Mouse (Mus musculus) cerebellum, adult 9-10 months (tissue): ENCODE results near the gene Jsrp1.

ENCODE experiments used
- DNase-seq: peaks from one replicate; pipeline ENCODE4 v3.0.0; 2022

Gene Jsrp1

GRCm38 (mm10) chr10:80813366-80813765 lies at the start of gene Jsrp1:
Gene Jsrp1, minus strand, starts transcription at chr10:80813498.
- no peak for DNase-seq

DNA sequence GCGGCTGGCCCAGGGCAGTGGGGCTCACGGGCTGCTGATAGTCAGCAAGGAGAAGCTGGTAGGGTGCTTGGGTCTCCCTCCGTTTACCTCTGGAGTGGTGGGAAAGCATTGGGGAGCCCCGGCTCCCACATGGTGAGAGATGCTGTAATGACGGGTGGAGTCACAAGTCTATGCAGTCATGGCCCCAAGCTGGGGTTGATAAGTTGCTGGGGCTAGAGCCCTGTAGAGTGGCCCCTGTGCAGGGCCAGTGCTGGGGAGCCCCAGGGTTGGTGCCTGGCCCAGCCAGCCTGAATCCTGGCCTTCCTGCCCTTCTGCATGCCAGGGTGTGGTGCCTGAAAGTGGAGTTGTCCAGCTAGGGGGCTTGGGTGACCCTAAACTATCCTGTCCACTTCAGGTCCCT lies 49.0 kb upstream of the Jsrp1 start:
- DNase-seq: no peak

DNA sequence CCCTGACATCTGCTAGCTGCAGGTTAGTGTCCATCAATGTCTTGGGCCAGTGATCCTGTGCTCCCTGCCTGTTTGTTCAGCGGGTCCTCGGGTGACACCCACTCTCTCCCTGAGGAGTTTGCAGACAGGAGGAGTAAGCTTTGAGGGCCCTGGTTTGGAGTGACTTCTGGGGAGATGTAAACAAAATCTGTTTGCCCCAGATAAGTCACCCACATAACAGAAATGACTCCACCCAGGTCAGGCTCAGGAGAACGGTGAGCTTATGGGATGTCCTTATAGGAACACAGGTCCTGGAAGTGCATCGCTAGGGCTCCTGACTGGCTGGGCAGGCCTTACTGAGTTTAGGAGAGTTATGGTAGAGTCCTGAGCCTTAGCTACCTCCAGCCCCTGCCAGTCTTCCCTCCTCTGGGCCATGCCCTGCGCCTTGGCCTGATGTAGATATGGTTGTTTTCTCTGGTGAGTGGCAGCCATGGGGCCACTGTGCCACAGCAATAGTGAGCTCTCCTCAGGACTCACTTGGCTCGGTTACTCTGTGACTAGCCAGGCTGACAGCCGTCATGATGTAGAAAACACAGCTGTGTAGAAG lies 45.1 kb upstream of the Jsrp1 start:
- no peak for DNase-seq

- no peak for DNase-seq
Measured at GRCm38 (mm10) chr10:80857848-80858247, 44.5 kb upstream of the Jsrp1 start.

DNA sequence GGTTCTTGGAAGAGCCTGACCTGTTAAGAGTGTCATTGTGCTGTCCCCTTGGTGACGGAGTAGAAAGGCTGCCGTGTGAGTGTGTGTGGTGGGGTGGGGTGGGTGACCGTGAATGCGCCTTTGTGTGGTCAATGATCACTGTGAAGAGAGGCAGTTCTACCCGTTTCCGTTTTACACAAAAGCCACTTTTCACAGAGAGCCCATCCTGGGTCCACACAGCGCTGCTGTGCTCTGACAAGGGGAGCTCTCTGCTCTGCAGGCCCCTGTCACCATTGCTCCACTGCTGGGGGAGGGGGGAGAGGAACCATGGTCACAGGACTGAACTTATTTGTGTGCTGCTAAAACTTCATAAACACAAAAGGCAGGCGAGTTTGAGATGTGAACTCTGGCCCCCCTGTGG lies 44.1 kb upstream of the Jsrp1 start:
- DNase-seq: no peak

DNA sequence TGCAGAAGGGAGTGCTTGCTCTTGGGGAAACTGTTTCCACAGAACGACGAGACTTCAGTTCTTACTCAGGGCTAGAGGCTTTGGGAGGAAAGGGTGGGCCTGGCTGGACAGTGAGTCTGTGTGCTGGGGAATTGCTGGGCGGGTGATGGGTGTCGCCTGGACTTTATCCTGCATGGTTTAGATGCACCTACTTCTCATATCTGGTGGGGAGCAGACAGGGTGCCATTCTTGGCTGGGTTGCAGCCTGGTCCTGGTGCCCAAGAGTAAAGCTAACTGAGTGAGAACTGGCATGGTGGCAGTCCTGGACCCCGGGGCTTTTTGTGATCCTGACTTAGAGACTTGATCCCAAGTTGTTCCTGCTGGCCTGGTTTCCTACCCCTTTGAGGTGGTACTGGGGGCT lies 43.6 kb upstream of the Jsrp1 start:
- no peak for DNase-seq

- no peak for DNase-seq
Measured at GRCm38 (mm10) chr10:80856267-80856666, 43.0 kb upstream of the Jsrp1 start.

- DNase-seq: no peak
Measured at GRCm38 (mm10) chr10:80855749-80856073, 42.4 kb upstream of the Jsrp1 start.

DNA sequence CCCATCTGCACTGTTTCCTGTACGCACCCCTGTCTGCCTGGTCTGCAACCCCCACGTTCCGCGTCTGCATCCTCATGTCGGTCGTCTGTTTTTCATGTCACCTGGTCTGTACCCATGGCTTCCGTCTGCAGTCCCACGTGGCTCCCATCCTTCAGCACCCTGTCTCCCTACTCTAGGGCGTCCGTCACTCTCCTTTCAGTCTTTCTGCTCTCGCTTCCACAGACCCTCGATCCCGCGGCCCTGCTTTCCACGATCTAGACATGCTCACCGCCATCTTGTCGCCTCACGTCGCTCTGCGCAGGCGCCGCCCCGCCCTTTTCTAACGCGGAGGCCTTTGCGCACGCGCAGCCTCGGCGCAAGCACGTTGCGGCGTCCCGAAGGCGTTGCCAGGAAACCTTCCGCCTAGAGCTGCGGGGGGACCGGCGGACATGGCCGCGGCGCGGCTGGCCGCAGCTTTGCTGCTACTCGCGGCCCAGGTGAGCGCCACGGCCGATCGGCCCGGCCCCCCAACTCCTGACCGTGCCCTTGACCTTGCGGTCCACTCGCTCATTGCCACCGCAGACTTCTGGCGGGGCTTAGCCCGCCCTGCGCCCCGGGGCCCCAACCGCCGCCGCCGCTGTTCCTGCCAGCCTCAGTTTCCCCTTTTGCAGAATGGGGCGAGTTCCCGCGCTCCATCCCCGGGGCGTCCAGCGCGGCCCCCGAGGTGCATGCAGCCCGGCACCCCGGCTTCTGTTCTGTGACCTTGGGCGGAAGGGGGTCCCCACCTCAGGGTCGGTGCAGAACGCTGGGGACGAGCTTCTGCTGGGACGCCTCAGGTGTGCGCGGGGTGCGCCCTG lies 41.8 kb upstream of the Jsrp1 start, which contains the start of the genes Lsm7 and Sppl2b:
Gene Lsm7, minus strand, starts transcription at position 297 of the 836 bp plus-strand sequence.
Gene Sppl2b, plus strand, starts transcription at position 363 of the 836 bp plus-strand sequence.
- peak; percentile 96 for DNase-seq

GRCm38 (mm10) chr10:80848571-80848970 lies 35.3 kb upstream of the Jsrp1 start:
- no peak for DNase-seq

DNA sequence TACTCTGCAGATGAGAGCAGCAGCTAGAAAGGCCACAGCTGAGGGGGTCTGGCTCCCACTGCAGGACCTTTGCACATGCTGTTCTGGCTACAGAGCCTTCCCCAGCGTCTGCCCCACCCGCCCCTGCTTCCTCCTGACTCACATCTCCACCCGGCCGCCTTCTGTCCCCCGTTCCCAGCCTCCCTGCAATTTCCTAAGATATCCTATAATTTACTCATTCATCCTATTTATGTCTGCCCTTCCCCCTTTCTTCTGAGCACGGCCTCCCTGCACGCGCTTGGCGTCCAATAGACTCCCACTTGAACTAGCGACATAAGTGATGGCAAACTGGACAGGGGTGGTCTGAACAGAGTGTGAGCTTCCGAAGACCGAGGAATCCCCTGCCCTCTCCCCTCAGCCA lies 32.4 kb upstream of the Jsrp1 start:
- no peak for DNase-seq

GRCm38 (mm10) chr10:80845055-80845693 lies 31.9 kb upstream of the Jsrp1 start:
- DNase-seq: no peak

DNA sequence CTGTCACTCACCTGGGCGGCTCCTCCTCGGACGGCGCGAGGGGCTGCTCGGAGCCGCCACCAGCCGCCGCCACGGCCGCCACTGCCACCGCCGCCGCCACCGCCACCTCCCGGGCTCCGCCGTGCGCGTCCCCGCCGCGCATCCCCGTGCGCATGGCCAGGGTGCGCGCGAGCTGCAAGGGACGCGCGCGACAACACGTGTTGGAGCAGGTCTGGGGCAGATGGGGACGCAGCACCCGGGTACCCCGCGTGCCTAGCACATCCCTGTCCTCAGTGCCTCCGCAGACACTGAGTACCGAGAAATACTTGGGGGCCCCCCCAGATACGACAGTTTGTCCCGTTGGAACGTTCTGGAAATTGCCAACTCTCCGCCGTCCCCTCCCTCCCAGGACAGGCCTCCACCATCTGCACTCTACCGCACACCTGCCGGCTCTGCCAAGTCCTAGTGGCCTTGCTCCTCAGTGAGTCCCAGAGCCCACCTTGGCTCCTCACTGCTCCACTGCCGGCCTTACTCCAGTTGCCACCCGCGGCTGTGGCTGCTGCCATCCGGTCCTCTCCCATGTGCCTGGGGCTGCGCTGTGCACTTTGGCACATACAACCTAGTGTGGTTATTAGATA lies 30.7 kb upstream of the Jsrp1 start, which contains the start of gene Lingo3:
Gene Lingo3, minus strand, starts transcription at position 109 of the 617 bp plus-strand sequence.
- peak; percentile 78 for DNase-seq

DNA sequence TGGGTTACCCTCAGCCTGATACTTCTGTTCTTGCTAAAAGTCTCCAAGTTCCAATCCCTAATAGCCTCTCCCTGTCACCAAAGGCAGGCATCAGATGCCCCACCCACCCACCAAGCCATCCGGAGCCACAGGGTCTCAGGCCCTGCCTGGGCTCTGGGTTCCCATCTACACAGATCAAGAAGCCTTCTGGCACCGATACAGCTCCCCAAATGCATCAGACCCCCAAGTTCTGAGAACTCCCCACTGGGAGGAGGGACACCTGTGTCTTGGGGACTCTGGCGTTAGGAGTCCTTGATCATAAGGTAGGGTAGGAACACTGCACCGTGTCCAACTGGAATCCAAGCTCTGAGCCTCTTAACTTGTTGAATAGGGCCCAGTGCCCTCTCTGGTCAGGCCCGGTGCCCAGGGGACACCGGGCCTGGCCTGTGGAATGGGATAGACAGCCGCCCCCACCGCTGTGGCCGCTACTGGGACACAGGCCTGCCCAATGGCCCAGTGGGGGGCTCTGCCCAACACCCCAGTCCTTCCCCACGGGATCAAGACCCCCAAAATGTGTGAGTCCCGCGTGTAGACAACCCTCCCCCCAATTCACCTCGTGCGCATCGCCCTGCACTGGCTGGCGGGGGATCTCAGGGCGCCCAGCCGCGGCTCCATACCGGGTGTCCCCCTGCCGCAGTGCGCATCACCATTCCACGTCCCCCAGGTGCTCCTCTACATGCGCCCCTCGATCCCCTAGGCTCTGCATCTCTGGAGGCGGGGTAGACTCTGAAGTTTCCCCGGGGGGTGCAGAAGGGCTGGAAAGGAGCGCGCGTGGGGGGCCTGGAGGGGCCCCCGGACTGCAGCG lies 30.0 kb upstream of the Jsrp1 start:
- DNase-seq: no peak

DNA sequence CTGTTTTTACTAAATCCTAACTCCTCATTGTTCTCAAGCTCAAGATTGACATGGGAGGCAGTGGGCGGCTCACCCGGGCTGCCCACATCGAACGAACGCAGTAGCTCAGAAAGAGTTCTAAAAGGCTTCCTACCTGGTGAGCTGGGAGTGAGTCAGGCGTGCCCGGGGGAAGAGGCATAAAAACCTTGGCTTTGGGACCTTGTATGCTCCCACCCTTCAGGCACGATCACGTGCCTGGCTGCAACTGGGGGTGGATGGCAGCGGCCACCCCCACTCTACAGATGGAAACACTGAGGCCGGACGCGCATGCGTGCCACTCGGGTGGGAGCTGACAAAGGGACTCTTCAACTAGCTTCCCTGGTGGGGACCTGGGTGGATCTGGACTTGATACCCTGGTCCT lies 29.0 kb upstream of the Jsrp1 start:
- DNase-seq: no peak

DNA sequence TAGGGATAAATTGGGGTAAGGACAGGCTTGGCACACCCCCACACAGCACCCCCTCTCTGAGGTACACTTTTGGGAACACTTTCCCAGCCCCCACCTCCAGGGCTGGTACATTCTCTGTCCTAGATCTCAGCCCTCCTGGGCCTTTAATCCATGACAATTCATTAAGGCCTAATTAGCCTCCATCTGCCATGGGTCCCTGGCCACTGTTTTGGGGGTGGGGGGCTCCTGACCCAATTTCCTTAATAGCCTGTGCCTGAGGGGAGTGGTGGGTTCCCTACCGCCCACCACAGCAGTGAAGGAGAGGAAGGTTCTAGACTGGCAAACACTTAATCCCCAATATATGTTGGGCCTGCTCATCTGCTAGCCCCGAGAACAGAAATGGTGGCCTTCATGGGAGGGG lies 28.4 kb upstream of the Jsrp1 start:
- DNase-seq: no peak

DNA sequence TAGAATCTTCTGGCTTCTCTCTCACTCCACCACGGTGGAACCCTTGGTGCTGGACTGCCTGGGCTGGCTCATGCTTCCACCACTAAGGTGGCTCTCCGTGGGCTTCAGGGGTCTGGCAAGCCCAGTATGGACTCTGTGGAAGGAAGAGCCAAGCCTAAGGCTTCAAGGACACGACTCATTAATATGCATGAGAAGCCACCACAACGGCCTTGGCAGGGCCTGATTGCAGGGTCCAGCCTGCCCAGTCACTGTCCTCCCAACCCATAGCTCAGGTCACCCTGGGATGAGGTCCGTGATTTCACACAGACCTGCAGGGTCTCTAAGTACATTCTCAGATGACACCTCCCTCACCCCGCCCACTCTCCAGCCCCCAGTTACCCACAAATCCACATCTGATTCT lies 26.6 kb upstream of the Jsrp1 start:
- no peak for DNase-seq

DNA sequence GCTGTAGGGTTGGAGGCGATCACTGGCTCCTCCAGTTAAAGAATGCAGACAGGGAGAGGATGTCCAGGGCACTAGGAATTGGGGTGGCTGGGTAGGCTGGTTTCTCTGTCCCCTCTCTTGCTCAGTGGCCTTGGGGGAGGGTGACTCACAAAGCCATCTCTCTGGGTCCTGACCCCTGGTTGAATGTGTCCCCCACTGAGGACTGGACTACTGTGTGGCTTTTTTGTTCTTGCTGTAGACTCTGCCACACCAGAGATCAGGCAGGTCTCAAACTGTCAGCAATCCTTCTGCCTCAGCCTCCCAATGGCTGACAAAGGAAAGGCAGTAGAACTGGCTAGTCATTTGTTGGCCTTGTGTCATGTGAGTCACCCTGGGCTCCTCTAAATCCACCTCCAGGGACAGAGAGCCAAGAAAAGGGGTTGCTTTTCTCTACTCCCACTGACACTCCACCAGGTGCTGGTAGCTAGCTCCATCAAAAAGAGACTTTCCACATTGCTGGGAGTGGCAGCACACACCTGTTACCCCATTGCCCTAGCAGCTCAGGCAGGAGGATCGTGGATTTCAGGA lies 25.1 kb upstream of the Jsrp1 start:
- DNase-seq: no peak

DNA sequence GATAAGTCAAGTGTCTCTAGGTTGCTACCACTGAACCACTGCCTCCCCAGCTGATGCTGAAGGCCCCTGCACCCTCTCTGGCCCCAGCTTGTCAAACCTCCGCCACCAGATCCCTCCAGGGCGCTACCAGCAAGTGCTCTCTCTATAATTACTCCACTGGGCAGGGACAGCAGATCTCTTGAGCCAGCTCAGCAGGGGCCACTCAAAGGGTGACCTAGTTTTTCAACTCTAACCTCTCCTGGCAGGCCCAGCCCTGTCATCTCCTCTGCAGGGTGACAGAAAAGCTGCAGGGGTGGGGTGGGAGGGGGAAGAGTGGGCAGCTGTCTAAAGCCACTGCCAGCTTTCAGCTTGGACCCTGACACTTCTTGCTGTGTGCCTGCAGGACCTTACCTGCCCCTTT lies 24.5 kb upstream of the Jsrp1 start:
- DNase-seq: peak; percentile 84

DNA sequence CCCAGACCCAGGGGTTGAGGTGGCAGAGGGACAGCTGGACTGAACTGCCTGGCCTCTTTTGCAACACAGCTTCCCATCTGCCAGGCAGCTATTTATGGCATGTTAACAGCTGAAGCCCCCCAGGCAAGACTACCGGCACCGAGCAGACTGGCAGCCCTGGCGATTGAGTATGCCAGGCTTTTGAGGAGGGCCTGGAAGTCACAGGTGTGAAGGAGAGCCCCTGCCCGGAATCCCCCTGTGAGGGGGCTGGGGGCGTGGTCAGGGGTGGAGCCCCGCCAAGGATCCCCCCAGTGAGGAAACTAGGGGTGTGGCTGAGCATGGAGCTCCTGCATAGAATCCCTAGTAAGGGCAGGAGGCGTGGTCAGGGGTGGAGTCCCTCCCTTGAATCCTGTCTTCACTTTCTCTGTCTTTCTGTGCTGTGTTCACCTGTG lies 23.7 kb upstream of the Jsrp1 start:
- DNase-seq: peak; percentile 78

DNA sequence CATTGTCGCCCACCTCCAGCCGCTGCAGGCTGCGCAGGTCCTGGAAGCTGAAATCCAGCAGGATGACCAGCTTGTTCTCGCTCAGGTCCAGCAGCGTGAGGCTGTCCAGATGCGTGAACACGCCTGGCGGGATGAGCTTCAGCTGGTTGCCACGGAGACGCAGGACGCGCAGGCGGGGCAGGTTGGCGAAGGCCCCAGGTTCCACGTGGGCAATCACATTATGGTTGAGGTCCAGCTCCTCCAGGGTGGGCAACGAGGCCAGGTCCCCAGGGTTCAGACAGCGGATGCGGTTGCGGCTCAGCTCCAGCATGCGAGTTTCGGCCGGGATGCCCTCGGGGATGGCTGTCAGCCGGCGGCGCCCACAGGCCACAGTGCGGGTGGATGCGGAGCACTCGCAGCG lies 22.3 kb upstream of the Jsrp1 start:
- DNase-seq: no peak

DNA sequence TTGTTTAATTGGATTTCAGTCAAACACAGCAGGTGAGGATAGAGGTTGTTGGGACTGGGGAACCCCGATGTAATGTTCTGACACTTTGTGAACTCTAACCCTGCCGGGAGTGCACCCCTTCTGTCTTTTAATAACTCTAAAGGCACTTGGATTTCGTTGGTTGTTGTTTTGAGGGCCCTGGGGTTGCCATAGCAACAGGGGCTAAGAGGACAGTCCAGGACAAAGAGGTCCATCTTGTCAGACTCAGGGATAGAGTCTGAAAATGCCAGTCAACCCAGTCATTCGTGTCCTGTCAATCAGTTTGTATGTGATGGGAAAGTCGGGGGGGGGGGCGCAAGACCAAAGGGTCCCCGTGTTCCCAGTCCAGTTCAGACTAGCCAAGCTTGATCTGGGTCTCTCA lies 19.5 kb upstream of the Jsrp1 start:
- no peak for DNase-seq
